Mouse (Mus musculus) ES-Bruce4 (cell line): ENCODE data around the gene Mamdc2. TPM values are rescaled to one million over a fixed set of nuclear protein-coding genes. Genes with fewer than 3 reads are reported as not detected.

ENCODE experiments used
- H3K27ac ChIP-seq: 2 replicates; pipeline ENCODE4 v1.5.1; 2012; ENCODE audit warnings: low read length, inconsistent platforms; ENCODE audit not compliant: insufficient read depth
- H3K27me3 ChIP-seq: 2 replicates; pipeline ENCODE4 v1.6.1; 2012; ENCODE audit warnings: mild to moderate bottlenecking, low read length, inconsistent platforms; ENCODE audit not compliant: control insufficient read depth, poor library complexity, insufficient read depth, severe bottlenecking
- H3K36me3 ChIP-seq: 2 replicates; pipeline ENCODE4 v1.6.1; 2012; ENCODE audit warnings: inconsistent platforms, mild to moderate bottlenecking, low read length, moderate library complexity; ENCODE audit not compliant: control insufficient read depth, poor library complexity, insufficient read depth, severe bottlenecking
- H3K4me1 ChIP-seq: one replicate; pipeline ENCODE4 v1.8.1; 2011; ENCODE audit warnings: low read length; ENCODE audit not compliant: control insufficient read depth, insufficient read depth
- H3K4me3 ChIP-seq: 2 replicates; pipeline ENCODE4 v1.5.1; 2011; ENCODE audit warnings: low read depth, mild to moderate bottlenecking, low read length
- H3K9ac ChIP-seq: 2 replicates; pipeline ENCODE4 v1.6.1; 2012; ENCODE audit warnings: low read depth, mild to moderate bottlenecking, inconsistent platforms; ENCODE audit not compliant: poor library complexity, severe bottlenecking
- H3K9me3 ChIP-seq: replicated peaks from 2 replicates; pipeline ENCODE4 v1.6.1; 2012; ENCODE audit warnings: mild to moderate bottlenecking, low read length, inconsistent platforms; ENCODE audit not compliant: control insufficient read depth, poor library complexity, insufficient read depth, severe bottlenecking
- CTCF ChIP-seq: IDR thresholded peaks from one replicate; pipeline ENCODE4 v1.8.1; 2011; ENCODE audit warnings: low read depth, low read length
- EP300 ChIP-seq: IDR thresholded peaks from 2 replicates; pipeline ENCODE4 v1.6.1; 2011; ENCODE audit warnings: low read depth, low read length; ENCODE audit not compliant: insufficient read depth
- POLR2A ChIP-seq: IDR thresholded peaks from one replicate; pipeline ENCODE4 v1.8.1; 2011; ENCODE audit warnings: low read length; ENCODE audit not compliant: insufficient read depth
- polyA plus RNA-seq: library from polyadenylated mRNA; stranded (reverse); fragments of >200 nt; gene quantifications from 2 replicates; pipeline ENCODE4 v1.2.4, GENCODE M21; 2011; ENCODE audit warnings: low read depth; ENCODE audit not compliant: missing spikeins, insufficient read depth, insufficient read length

Gene Mamdc2
- polyA plus RNA-seq, 1 experiment = 0.25 TPM

- H3K4me1 ChIP-seq = no peaks in the 10 kb centered on the region
- H3K27me3 ChIP-seq = no peaks in the 10 kb centered on the region
- H3K27ac ChIP-seq = no peak overlapping the region
- peak overlapping the region; percentile 9 for H3K4me3 ChIP-seq
- no peaks in the 10 kb centered on the region for H3K9me3 ChIP-seq
- TF ChIP-seq EP300 (no peak), CTCF (peak; percentile 27)
- H3K9ac ChIP-seq = no peak overlapping the region
- H3K36me3 ChIP-seq = no peaks in the 10 kb centered on the region
Measured at GRCm38 (mm10) chr19:23447221-23447987, 838 bp downstream of the Mamdc2 start.

GRCm38 (mm10) chr19:23444910-23445845 lies 3.1 kb downstream of the Mamdc2 start:
- H3K9ac ChIP-seq = no peak overlapping the region
- H3K27ac ChIP-seq = no peak overlapping the region
- H3K27me3 ChIP-seq = no peaks in the 10 kb centered on the region
- H3K4me3 ChIP-seq = no peak overlapping the region
- no peaks in the 10 kb centered on the region for H3K36me3 ChIP-seq
- TF ChIP-seq EP300 (no peak), POLR2A (no peak)
- H3K9me3 ChIP-seq = no peaks in the 10 kb centered on the region
- H3K4me1 ChIP-seq = no peaks in the 10 kb centered on the region

GRCm38 (mm10) chr19:23435731-23436130 lies 12.5 kb downstream of the Mamdc2 start:
- Histone ChIP-seq H3K36me3 (no peaks in the 10 kb centered on the region), H3K27me3 (no peaks in the 10 kb centered on the region), H3K9ac (no peak overlapping the region), H3K4me1 (no peaks in the 10 kb centered on the region), H3K9me3 (no peaks in the 10 kb centered on the region), H3K27ac (no peak overlapping the region), H3K4me3 (no peak overlapping the region)
- no peak for TF ChIP-seq POLR2A
- TF ChIP-seq CTCF = no peak
- no peak for TF ChIP-seq EP300

- H3K9me3 ChIP-seq = no peaks in the 10 kb centered on the region
- TF ChIP-seq CTCF = no peak
- TF ChIP-seq POLR2A = no peak
- no peak for TF ChIP-seq EP300
- no peak overlapping the region for H3K4me3 ChIP-seq
- no peaks in the 10 kb centered on the region for H3K4me1 ChIP-seq
- no peaks in the 10 kb centered on the region; the same call in 1 of the 2 replicates for H3K27me3 ChIP-seq
- H3K9ac ChIP-seq = no peak overlapping the region
- H3K27ac ChIP-seq = no peak overlapping the region
- H3K36me3 ChIP-seq = no peaks in the 10 kb centered on the region
Measured at GRCm38 (mm10) chr19:23434433-23434832, 13.8 kb downstream of the Mamdc2 start.

- H3K36me3 ChIP-seq = no peaks in the 10 kb centered on the region
- H3K9ac ChIP-seq = no peak overlapping the region
- no peak overlapping the region for H3K4me3 ChIP-seq
- TF ChIP-seq EP300 = no peak
- TF ChIP-seq CTCF = no peak
- no peak for TF ChIP-seq POLR2A
- no peaks in the 10 kb centered on the region for H3K9me3 ChIP-seq
- H3K27ac ChIP-seq = no peak overlapping the region
- no peaks in the 10 kb centered on the region for H3K27me3 ChIP-seq
- no peaks in the 10 kb centered on the region for H3K4me1 ChIP-seq
Measured at GRCm38 (mm10) chr19:23417668-23418067, 30.6 kb downstream of the Mamdc2 start.

GRCm38 (mm10) chr19:23410800-23411199 lies 37.4 kb downstream of the Mamdc2 start:
- no peaks in the 10 kb centered on the region for H3K36me3 ChIP-seq
- TF ChIP-seq CTCF (no peak), EP300 (no peak), POLR2A (no peak)
- no peak overlapping the region for H3K27ac ChIP-seq
- no peaks in the 10 kb centered on the region for H3K4me1 ChIP-seq
- H3K4me3 ChIP-seq = no peak overlapping the region
- no peak overlapping the region for H3K9ac ChIP-seq
- no peaks in the 10 kb centered on the region for H3K9me3 ChIP-seq
- H3K27me3 ChIP-seq = no peaks in the 10 kb centered on the region
